Mouse (Mus musculus) intestine, embryonic 16.5 days (tissue): Measurements from ENCODE around the gene Fgf11. TPM values are rescaled to one million over a fixed set of nuclear protein-coding genes. Genes with fewer than 3 reads are reported as not detected.

Experiments used
- ATAC-seq: fragments of 200-750 bp; cut with Nextera tagmentation; 2 replicates; pipeline ENCODE4 v1.8.0; 2017; ENCODE audit warnings: moderate TSS enrichment, moderate library complexity
- H3K27ac ChIP-seq: fragments of 300-500 bp; sonication (generic); 2 replicates; pipeline ENCODE4 v1.5.1; 2014; ENCODE audit warnings: mild to moderate bottlenecking, low read length
- H3K27me3 ChIP-seq: fragments of 300-500 bp; sonication (generic); replicated peaks from 2 replicates; pipeline ENCODE4 v1.6.1; 2014; ENCODE audit warnings: low read length, control low read depth, mixed read lengths; ENCODE audit not compliant: control insufficient read depth, insufficient read depth
- H3K36me3 ChIP-seq: fragments of 300-500 bp; sonication (generic); 2 replicates; pipeline ENCODE4 v1.6.1; 2014; ENCODE audit warnings: low read length, control low read depth; ENCODE audit not compliant: control insufficient read depth, insufficient read depth
- H3K4me1 ChIP-seq: fragments of 300-500 bp; sonication (generic); 2 replicates; pipeline ENCODE4 v1.6.1; 2014; ENCODE audit warnings: low read length, control low read depth, mixed read lengths; ENCODE audit not compliant: control insufficient read depth, insufficient read depth
- H3K4me2 ChIP-seq: fragments of 300-500 bp; sonication (generic); 2 replicates; pipeline ENCODE4 v1.6.1; 2014; ENCODE audit warnings: low read depth, low read length, control low read depth
- H3K4me3 ChIP-seq: fragments of 300-500 bp; sonication (generic); 2 replicates; pipeline ENCODE4 v1.5.1; 2014; ENCODE audit warnings: mild to moderate bottlenecking, low read length
- H3K9ac ChIP-seq: fragments of 300-500 bp; sonication (generic); 2 replicates; pipeline ENCODE4 v1.6.1; 2014; ENCODE audit warnings: low read depth, low read length
- H3K9me3 ChIP-seq: fragments of 300-500 bp; sonication (generic); 2 replicates; pipeline ENCODE4 v1.6.1; 2016; ENCODE audit warnings: low read length, control low read depth; ENCODE audit not compliant: control insufficient read depth
- WGBS: fragments of 180-500 bp; shearing (Covaris S2); extraction: QIAGEN DNeasy Blood & Tissue Kit; methylation state at CpG from one replicate; pipeline ENCODE4 v1.1.7; 2014; 5-methylcytosine and 5-hydroxymethylcytosine counted together
- polyA plus RNA-seq: library from polyadenylated mRNA; unstranded; fragments of >200 nt; fragmentation: Nextera tagmentation; extraction: Ambion mirVana; gene quantifications from 2 replicates; pipeline ENCODE4 v1.2.1, GENCODE M21; 2015

The Fgf11 gene
- polyA plus RNA-seq = 1.3 and 1.4 TPM in 2 replicates

- Histone ChIP-seq H3K27ac (peak within 1 kb of the TSS; percentile 89), H3K4me2 (peak within 1 kb of the TSS; percentile 98), H3K9ac (peak within 1 kb of the TSS; percentile 82), H3K27me3 (0 out of 2 replicates have a peak, but pooled peaks cover 5% of the 10 kb centered on the region), H3K9me3 (no peaks in the 10 kb centered on the region), H3K36me3 (no peaks in the 10 kb centered on the region), H3K4me3 (peak within 1 kb of the TSS; percentile 64), H3K4me1 (peaks cover 54% of the 10 kb centered on the region)
- WGBS = 2% methylated on average over 32 of the region's 33 CpGs
- ATAC-seq = no peak
Measured at GRCm38 (mm10) chr11:69801379-69801977, at the start of gene Fgf11. Gene Fgf11, minus strand, starts transcription at chr11:69801857.

DNA sequence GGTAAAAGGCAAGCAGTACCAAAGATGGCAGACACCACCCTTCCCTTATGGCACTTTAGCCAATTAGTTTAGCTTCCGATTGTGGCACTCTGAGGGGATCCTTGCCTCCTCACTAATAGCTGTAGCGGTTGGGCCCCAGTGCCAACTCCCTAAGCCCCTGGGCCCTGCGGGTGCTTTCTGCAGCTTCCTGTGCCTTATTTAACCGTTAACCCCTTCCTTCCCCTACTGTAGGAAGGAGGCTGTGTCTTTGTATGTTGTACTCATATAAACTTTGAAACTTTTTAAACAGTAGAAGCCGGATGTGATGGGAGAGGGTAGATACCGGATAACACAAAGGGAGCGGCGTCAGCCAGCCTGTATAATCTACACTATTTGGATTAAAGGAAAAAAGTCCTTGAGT, 49.1 kb upstream of the Fgf11 start:
- Histone ChIP-seq H3K4me2 (no peak overlapping the region), H3K4me1 (peaks cover 16% of the 10 kb centered on the region), H3K36me3 (peaks cover 21% of the 10 kb centered on the region; the same call in 1 of the 2 replicates), H3K9ac (no peak overlapping the region), H3K27ac (no peak overlapping the region), H3K9me3 (no peaks in the 10 kb centered on the region), H3K4me3 (no peak overlapping the region), H3K27me3 (no peaks in the 10 kb centered on the region)
- 71% methylated on average over 8 of the region's 8 CpGs for WGBS
- no peak for ATAC-seq

DNA sequence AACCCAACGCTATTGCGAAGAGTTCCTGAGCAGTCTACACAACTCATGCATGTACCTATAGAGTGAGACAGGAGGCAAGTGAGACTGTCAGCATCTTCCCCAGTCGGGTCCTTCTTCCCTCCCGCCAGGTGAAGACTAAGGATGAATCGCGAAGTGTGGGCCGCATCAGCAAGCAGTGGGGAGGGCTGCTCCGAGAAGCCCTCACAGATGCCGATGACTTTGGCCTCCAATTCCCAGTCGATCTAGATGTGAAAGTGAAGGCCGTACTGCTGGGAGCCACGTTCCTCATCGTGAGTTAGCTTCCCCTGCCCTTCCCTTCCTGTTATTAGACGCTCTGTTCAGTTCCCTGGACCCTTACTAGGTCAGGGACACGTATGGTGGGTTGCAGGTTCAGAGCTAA, 48.2 kb upstream of the Fgf11 start:
- no peak overlapping the region for H3K4me2 ChIP-seq
- H3K27ac ChIP-seq = no peak overlapping the region
- no peaks in the 10 kb centered on the region for H3K27me3 ChIP-seq
- H3K36me3 ChIP-seq = peaks cover 21% of the 10 kb centered on the region; the same call in 1 of the 2 replicates
- ATAC-seq = no peak
- peaks cover 19% of the 10 kb centered on the region for H3K4me1 ChIP-seq
- H3K9me3 ChIP-seq = no peaks in the 10 kb centered on the region
- WGBS = 91% methylated on average over 15 of the region's 15 CpGs
- no peak overlapping the region for H3K9ac ChIP-seq
- H3K4me3 ChIP-seq = no peak overlapping the region

DNA sequence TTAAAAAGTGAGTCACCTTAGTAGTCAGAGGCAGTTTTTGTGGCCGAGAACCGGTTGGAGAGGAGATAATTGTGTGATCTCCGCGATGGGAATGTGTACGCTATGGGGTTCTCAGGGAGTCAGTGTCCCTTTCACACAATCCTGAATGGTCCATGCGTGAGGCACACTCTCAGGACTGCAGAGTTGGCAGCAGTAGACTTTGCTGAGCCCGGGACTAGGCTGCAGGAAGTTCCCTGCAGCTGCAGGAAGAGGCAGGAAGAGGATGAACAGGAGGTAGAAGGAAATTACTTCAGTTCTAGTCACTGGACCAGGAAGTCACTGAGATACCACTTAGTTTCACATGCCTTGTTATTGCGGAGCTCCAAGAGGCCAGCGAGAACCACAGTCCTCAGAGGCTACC, 47.5 kb upstream of the Fgf11 start:
- Histone ChIP-seq H3K4me2 (no peak overlapping the region), H3K36me3 (peaks cover 21% of the 10 kb centered on the region; the same call in 1 of the 2 replicates), H3K9me3 (no peaks in the 10 kb centered on the region), H3K4me1 (peaks cover 19% of the 10 kb centered on the region), H3K4me3 (no peak overlapping the region), H3K27ac (0 out of 2 replicates have a peak overlapping the region, but pooled peaks have one; percentile 18), H3K9ac (no peak overlapping the region), H3K27me3 (no peaks in the 10 kb centered on the region)
- WGBS = 84% methylated on average over 9 of the region's 9 CpGs
- no peak for ATAC-seq

DNA sequence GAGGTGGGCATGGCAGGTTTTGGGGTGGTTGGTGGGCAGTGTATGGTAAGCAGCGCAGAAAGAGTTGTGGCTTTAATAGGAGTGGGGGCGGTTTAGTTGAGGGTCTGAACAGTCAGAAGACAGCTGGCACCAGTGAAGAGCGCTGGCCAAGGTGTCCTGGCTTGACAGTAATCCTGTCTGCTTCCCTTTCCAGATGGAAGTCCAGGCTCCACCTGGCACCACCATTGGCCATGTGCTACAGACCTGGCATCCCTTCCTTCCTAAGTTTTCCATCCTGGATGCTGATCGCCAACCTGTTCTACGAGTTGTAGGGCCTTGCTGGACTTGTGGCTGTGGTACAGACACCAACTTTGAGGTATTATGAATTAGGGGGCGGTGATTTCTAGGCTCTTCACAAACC, 46.4 kb upstream of the Fgf11 start:
- Histone ChIP-seq H3K4me3 (peak overlapping the region; percentile 70; the same call in 1 of the 2 replicates), H3K36me3 (peaks cover 21% of the 10 kb centered on the region; the same call in 1 of the 2 replicates), H3K9ac (peak overlapping the region; percentile 73), H3K9me3 (no peaks in the 10 kb centered on the region), H3K27ac (no peak overlapping the region), H3K27me3 (no peaks in the 10 kb centered on the region), H3K4me1 (peaks cover 19% of the 10 kb centered on the region), H3K4me2 (peak overlapping the region; percentile 80)
- no peak for ATAC-seq
- WGBS = 96% methylated on average over 6 of the region's 6 CpGs

- H3K4me1 ChIP-seq = peaks cover 19% of the 10 kb centered on the region
- H3K36me3 ChIP-seq = peaks cover 21% of the 10 kb centered on the region; the same call in 1 of the 2 replicates
- peak overlapping the region; percentile 80 for H3K4me2 ChIP-seq
- peak; percentile 62 for ATAC-seq
- H3K9ac ChIP-seq = peak overlapping the region; percentile 73
- no peaks in the 10 kb centered on the region for H3K27me3 ChIP-seq
- peak overlapping the region; percentile 96 for H3K27ac ChIP-seq
- peak overlapping the region; percentile 70 for H3K4me3 ChIP-seq
- 7% methylated on average over 37 of the region's 37 CpGs for WGBS
- no peaks in the 10 kb centered on the region for H3K9me3 ChIP-seq
Measured at GRCm38 (mm10) chr11:69846738-69847688, 45.4 kb upstream of the Fgf11 start.

GRCm38 (mm10) chr11:69846198-69846680, 44.6 kb upstream of the Fgf11 start, which contains the start of gene Plscr3:
Gene Plscr3, plus strand, starts transcription at chr11:69846376.
- Histone ChIP-seq H3K9me3 (no peaks in the 10 kb centered on the region), H3K4me2 (peak within 1 kb of the TSS; percentile 80), H3K4me3 (peak within 1 kb of the TSS; percentile 70), H3K27ac (peak within 1 kb of the TSS; percentile 96), H3K27me3 (no peaks in the 10 kb centered on the region), H3K9ac (peak within 1 kb of the TSS; percentile 73), H3K4me1 (peaks cover 19% of the 10 kb centered on the region), H3K36me3 (peaks cover 15% of the 10 kb centered on the region; the same call in 1 of the 2 replicates)
- ATAC-seq = peak; percentile 93
- WGBS = under 1% methylated on average over 38 of the region's 38 CpGs

DNA sequence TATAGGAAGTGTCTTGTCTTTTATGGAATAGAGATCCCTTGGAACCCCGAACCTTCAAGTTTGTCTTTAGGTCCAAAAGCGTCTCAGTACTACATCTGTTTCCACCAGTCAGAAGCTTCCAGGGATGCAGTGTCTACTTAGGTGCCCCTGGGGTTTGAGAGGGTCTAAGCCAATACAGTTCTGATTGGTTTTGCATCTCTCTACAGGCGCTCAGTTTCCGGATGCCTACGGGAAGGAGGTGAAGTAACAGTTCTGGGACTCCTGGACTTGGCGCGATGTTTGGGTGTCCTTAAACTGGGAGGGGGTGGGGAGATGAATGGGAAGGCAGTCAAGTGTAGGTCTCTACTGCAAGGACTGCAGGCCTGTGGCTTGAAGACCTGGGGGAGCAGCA, 37.1 kb upstream of the Fgf11 start:
- peak; percentile 16; the same call in 1 of the 2 replicates for ATAC-seq
- Histone ChIP-seq H3K9ac (peak overlapping the region; percentile 79), H3K36me3 (0 out of 2 replicates have a peak, but pooled peaks cover 3% of the 10 kb centered on the region), H3K27me3 (peaks cover 5% of the 10 kb centered on the region; the same call in 1 of the 2 replicates), H3K4me2 (peak overlapping the region; percentile 75), H3K27ac (peak overlapping the region; percentile 93), H3K4me3 (peak overlapping the region; percentile 71), H3K4me1 (peaks cover 27% of the 10 kb centered on the region), H3K9me3 (no peaks in the 10 kb centered on the region)
- WGBS = under 1% methylated on average over 7 of the region's 7 CpGs
